Mouse (Mus musculus): ENCODE results near the gene Gnmt. TPM values are rescaled to one million over a fixed set of nuclear protein-coding genes. Genes with fewer than 3 reads are reported as not detected.
A peak's percentile ranks its signal among the peaks of the same experiment; 100 is the strongest.

Gnmt gene
- polyA plus RNA-seq, 1 experiment: 1.2 TPM

DNA sequence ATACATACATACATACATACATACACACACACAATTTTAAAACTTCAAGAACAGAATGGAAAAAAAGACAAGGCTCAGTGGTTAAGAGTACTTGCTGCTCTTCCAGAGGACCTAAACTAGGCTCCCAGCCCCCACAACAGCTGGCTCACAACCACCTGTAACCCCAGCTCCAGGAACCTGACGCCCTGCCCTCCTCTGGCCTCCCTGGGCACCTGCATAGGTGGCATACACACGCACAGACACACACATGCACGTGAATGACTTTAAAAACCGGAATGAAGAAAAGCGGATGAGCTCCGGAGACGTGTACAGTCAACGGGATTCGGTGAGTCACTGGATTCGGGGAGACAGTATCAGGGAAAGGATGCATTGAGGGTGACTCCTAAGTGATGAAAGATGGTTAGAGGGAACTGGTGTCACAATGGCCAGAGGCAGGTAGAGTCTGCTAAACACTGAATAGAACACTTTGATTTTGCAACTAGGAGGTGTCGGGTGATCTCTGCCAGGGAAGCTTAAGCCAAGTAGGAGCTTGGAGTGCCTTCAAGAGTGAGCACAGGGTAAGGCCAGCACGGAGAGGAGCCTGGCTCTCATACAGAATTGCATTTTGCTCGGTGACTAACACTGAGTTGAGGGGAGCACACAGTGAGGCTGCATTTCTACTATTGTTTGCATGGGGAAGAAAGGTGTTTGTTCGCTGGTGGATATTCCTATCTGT lies 22.4 kb downstream of the Gnmt start:
- no peak for TF ChIP-seq CTCF (IDR thresholded peaks at IDR 0.05; ENCODE audit: low read depth, low read length)
- TF ChIP-seq POLR2A (IDR thresholded peaks at IDR 0.05; ENCODE audit: borderline replicate concordance, low read depth, low read length): no peak
- H3K4me3 ChIP-seq (ENCODE audit: insufficient read depth, low read length): no peak overlapping the region
- no peak overlapping the region for H3K27ac ChIP-seq (ENCODE audit: insufficient read depth, low read depth, low read length)
- peaks cover 13% of the 10 kb centered on the region for H3K4me1 ChIP-seq (ENCODE audit: control insufficient read depth, insufficient read depth, low read length)

DNA sequence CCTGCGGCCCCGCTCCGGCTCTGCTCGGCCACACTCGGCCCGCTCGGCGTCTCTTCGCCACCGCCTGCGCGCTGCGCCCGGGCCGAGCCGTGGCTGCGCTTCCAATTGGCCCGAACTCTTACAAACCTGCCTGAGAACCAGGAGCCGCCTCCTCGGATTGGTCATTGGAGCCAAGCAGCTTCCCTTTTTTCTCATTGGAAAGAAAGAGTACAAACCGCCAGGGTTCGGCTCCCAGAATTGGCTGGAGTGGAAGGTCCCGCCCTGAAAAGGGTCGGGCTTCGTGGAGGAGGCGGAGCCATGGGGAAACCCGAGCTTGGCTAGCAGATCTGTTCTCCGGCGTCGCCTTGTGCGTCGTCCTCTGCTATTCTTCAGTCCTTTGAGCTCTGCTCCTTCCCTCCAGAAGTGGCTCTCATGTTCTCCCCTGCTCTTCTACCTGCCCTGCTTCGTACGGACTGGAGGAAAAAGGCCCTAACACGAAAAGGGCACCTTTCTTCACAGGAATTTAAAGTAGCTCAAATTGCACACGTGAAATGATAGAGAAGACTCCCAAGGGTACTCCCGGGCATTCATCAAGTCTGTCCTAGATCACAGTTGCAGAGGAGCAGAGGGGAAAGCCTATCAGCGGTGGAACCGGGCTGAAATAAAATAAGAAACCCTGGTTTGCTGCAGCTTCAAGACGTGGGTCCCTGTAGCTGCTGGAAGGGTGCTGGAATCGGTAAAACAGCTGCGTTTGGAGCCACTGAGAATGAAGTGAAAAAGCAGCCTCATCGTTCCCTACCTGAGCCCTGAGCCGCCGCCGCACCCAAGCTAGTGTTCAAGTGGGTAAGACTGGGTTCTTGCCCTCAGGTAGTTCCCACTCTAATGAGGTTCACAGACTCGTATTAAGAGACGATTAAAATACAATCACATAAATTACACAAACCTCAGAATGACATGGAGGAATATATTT lies 23.8 kb downstream of the Gnmt start, which contains the start of gene Ppp2r5d:
Gene Ppp2r5d, minus strand, starts transcription at position 225 of the 949 bp plus-strand sequence.
- peaks cover 9% of the 10 kb centered on the region for H3K4me1 ChIP-seq (ENCODE audit: control insufficient read depth, insufficient read depth, low read length)
- H3K4me3 ChIP-seq (ENCODE audit: insufficient read depth, low read length): peak within 1 kb of the TSS; percentile 76
- H3K27ac ChIP-seq (ENCODE audit: insufficient read depth, low read depth, low read length): peak within 1 kb of the TSS; percentile 25
- no peak for TF ChIP-seq POLR2A (IDR thresholded peaks at IDR 0.05; ENCODE audit: borderline replicate concordance, low read depth, low read length)
- TF ChIP-seq CTCF (IDR thresholded peaks at IDR 0.05; ENCODE audit: low read depth, low read length): no peak

DNA sequence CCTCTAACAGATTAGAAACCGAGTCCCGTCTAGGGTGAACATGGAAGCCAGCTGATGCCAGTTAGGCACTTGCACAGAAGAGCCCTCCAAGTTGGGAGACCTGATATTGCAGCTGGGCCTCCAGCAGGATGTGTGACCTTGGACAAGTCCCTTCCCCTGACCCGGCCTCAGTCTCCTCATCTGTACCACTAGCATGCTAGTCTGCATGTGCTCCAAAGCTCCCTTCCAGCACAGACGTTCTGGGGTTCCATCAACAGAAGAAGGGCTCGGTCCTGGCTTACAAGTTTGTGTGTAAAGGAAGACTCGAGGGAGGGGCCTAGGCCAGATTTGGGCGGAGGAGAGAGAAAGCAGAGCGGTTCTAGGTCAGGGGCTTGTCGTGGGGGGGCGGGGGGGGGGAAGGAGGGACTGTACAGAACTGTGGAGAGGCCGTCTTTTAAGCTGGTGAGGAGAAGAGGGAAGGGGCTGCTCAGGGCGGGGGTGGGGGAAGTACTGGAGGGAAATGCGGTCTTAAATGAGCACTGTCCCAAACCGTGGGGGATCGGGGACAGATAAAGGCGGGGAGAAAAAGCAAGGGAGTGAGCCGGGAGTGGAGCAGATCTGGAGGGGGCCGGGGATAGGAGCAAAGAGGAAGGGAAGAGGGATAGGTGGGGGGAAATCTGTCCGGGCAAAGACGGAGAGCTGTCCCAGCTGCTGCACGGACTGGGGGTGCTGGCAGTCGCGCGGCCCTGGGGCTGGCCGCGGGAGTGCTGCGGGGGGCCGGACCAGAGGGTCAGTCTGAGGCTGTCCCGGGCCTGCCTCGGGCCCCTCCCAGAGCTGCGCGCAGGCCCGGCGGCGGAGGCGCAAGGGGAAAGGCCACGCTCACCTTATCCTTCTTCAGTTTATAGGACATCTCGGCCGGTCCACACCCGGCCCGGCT lies 24.7 kb downstream of the Gnmt start:
- peaks cover 9% of the 10 kb centered on the region for H3K4me1 ChIP-seq (ENCODE audit: control insufficient read depth, insufficient read depth, low read length)
- TF ChIP-seq CTCF (IDR thresholded peaks at IDR 0.05; ENCODE audit: low read depth, low read length): no peak
- TF ChIP-seq POLR2A (IDR thresholded peaks at IDR 0.05; ENCODE audit: borderline replicate concordance, low read depth, low read length): no peak
- H3K4me3 ChIP-seq (ENCODE audit: insufficient read depth, low read length): peak overlapping the region; percentile 76
- peak overlapping the region; percentile 25 for H3K27ac ChIP-seq (ENCODE audit: insufficient read depth, low read depth, low read length)

DNA sequence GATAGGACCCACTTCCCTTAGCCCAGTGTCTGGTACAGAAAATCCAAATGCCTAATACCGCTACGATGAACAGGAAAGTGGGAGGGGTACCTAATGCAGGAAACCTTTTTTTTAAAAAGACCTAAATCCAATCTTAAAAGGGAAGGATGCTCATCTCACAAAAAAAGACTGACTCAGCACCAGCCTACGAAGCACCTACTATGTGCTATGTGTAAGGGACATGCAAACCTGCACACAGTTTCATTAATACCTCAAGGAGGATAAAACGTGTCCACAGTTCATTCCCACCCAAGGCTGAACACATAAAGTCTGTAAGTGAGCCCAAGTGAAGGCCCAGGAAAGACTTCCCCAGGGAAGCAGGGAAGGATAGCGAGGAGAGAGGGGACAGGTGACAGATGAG lies 26.5 kb downstream of the Gnmt start:
- Histone ChIP-seq H3K4me1 (ENCODE audit: control insufficient read depth, insufficient read depth, low read length) (peaks cover 9% of the 10 kb centered on the region), H3K27ac (ENCODE audit: insufficient read depth, low read depth, low read length) (no peak overlapping the region), H3K4me3 (ENCODE audit: insufficient read depth, low read length) (no peak overlapping the region)
- TF ChIP-seq POLR2A (IDR thresholded peaks at IDR 0.05; ENCODE audit: borderline replicate concordance, low read depth, low read length): no peak
- TF ChIP-seq CTCF (IDR thresholded peaks at IDR 0.05; ENCODE audit: low read depth, low read length): no peak

DNA sequence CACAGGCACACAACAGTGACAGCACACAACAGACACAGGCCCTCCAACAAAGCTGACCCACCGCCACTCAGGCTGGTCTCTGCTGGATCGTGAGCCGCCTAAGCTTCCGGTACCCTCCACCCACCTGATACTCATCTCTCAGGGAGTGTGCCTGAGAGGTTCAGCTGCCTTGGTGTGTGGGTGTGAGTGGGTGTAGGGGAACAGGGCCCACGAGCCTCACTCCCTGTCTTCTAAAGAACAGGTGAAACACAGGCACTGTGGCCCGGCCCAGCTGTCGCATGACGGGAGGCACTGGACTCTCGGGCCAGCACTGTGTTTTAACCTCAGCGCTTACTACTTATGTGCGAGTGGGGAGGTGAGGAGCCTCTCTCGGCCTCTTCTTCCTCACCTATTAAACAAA lies 26.9 kb downstream of the Gnmt start:
- H3K4me3 ChIP-seq (ENCODE audit: insufficient read depth, low read length): no peak overlapping the region
- no peak for TF ChIP-seq POLR2A (IDR thresholded peaks at IDR 0.05; ENCODE audit: borderline replicate concordance, low read depth, low read length)
- TF ChIP-seq CTCF (IDR thresholded peaks at IDR 0.05; ENCODE audit: low read depth, low read length): no peak
- H3K4me1 ChIP-seq (ENCODE audit: control insufficient read depth, insufficient read depth, low read length): peaks cover 9% of the 10 kb centered on the region
- no peak overlapping the region for H3K27ac ChIP-seq (ENCODE audit: insufficient read depth, low read depth, low read length)

DNA sequence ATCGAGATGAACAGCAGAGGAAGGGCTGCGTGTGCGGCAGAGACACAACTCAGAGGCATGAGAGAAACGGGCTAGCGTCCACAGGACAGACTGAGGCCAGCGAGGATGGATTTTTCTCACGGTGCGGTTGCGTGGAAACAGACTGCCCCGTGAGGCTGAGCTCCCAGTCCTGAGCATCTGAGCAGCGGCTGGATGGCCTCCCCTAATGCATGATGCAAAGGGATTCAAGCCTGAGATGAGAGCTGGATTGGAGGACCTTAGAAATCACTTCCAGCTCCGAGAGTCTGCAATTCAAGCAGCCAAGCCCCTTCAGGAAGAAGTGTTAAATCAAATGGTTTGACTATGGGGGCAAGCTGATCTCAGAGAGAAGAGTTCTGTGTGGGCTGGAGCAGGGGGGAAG lies 27.5 kb downstream of the Gnmt start:
- H3K4me1 ChIP-seq (ENCODE audit: control insufficient read depth, insufficient read depth, low read length): peaks cover 9% of the 10 kb centered on the region
- TF ChIP-seq POLR2A (IDR thresholded peaks at IDR 0.05; ENCODE audit: borderline replicate concordance, low read depth, low read length) (no peak), CTCF (IDR thresholded peaks at IDR 0.05; ENCODE audit: low read depth, low read length) (no peak)
- H3K4me3 ChIP-seq (ENCODE audit: insufficient read depth, low read length): no peak overlapping the region
- H3K27ac ChIP-seq (ENCODE audit: insufficient read depth, low read depth, low read length): no peak overlapping the region

DNA sequence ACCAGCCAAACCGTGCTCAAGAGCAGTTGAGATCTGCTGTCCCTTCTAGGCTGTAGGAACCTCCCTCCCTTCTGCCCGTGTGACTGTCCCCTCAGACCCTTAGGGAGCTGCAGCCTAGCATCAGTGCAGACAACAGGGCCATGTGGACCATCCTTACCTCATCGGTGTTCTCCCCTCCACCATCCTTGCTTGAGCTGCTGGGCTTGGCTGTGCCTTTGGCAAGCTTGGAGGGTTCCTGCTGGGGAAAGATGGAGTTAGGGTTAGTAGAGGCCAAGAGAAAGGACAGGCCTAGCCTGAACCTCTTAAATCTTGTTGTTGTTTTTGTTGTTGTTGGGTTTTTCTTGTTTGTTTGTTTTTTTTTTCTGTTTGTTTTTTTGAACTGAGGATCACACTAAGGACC lies 29.1 kb downstream of the Gnmt start:
- Histone ChIP-seq H3K4me3 (ENCODE audit: insufficient read depth, low read length) (no peak overlapping the region), H3K27ac (ENCODE audit: insufficient read depth, low read depth, low read length) (no peak overlapping the region), H3K4me1 (ENCODE audit: control insufficient read depth, insufficient read depth, low read length) (peaks cover 7% of the 10 kb centered on the region)
- TF ChIP-seq POLR2A (IDR thresholded peaks at IDR 0.05; ENCODE audit: borderline replicate concordance, low read depth, low read length) (no peak), CTCF (IDR thresholded peaks at IDR 0.05; ENCODE audit: low read depth, low read length) (no peak)

DNA sequence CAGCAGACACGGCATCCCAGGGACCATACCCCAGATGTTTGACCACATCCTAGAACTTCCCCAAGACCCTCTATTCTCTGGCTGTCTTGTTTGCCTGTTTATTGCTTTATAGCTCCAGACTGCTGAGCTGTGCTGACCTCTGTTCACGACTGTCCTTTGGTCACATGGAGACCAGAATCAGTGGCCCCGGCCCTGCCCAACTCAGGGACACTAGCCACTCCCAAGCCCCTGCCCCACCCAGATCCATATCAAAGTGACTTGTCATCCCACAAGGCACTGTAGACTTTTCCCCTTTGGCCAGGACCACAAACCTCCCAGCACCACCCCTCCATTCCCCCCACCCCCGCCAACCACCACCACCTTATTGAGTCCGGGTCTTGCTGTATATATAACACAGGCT lies 29.7 kb downstream of the Gnmt start:
- Histone ChIP-seq H3K4me3 (ENCODE audit: insufficient read depth, low read length) (no peak overlapping the region), H3K27ac (ENCODE audit: insufficient read depth, low read depth, low read length) (no peak overlapping the region), H3K4me1 (ENCODE audit: control insufficient read depth, insufficient read depth, low read length) (peaks cover 7% of the 10 kb centered on the region)
- TF ChIP-seq POLR2A (IDR thresholded peaks at IDR 0.05; ENCODE audit: borderline replicate concordance, low read depth, low read length): no peak
- TF ChIP-seq CTCF (IDR thresholded peaks at IDR 0.05; ENCODE audit: low read depth, low read length): no peak

DNA sequence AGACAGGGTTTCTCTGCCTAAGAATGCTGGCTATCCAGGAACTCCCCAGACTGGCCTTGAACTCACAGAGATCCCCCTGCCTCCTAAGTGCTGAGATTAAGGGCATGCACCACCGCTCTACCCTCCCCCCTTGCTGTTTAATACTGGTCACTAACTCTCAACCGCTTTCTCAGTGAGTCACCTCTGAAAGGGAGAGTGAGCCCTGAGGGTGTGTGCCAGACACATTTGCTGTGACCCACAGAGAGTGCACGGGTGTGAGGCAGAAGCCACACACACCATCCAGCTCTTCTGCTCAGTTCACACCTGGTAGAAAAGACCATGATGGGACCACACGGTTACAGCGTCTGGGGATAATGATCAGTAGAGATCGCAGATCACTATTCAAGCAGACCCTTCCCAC lies 30.5 kb downstream of the Gnmt start:
- H3K4me3 ChIP-seq (ENCODE audit: insufficient read depth, low read length): no peak overlapping the region
- TF ChIP-seq POLR2A (IDR thresholded peaks at IDR 0.05; ENCODE audit: borderline replicate concordance, low read depth, low read length) (no peak), CTCF (IDR thresholded peaks at IDR 0.05; ENCODE audit: low read depth, low read length) (no peak)
- H3K4me1 ChIP-seq (ENCODE audit: control insufficient read depth, insufficient read depth, low read length): peaks cover 2% of the 10 kb centered on the region
- H3K27ac ChIP-seq (ENCODE audit: insufficient read depth, low read depth, low read length): no peak overlapping the region

Measured in bone marrow macrophage, adult 2 months (primary cell).